Mouse (Mus musculus) liver, embryonic 14.5 days (tissue): ENCODE data around the gene Plcb2.

Experiments used
- CTCF ChIP-seq: IDR thresholded peaks from 2 replicates; pipeline ENCODE4 v1.5.1; 2016; ENCODE audit warnings: antibody characterized with exemption, low read depth, control low read depth
- EP300 ChIP-seq: IDR thresholded peaks from 2 replicates; pipeline ENCODE4 v1.6.1; 2016; ENCODE audit warnings: antibody characterized with exemption, low read depth

- 0 out of 2 replicates have a peak, but pooled peaks have one; percentile 7 for TF ChIP-seq CTCF
- no peak for TF ChIP-seq EP300
Observed at GRCm38 (mm10) chr2:118689875-118690274, 38.4 kb downstream of the Plcb2 start.
